Mouse (Mus musculus): ENCODE results near the gene Zbtb8a. TPM values are rescaled to one million over a fixed set of nuclear protein-coding genes. Genes with fewer than 3 reads are reported as not detected.

Gene Zbtb8a
- total and polyA plus RNA-seq, 3 experiments = 0.89 to 1.6 TPM; not detected in 1

GRCm38 (mm10) chr4:129383586-129383985 is 5.7 kb upstream of the Zbtb8a start:
- no peak overlapping the region for H3K4me3 ChIP-seq (ENCODE audit: control insufficient read depth in 1 of 2, insufficient read depth in 1 of 2, low read depth in 2 of 2, low read length in 2 of 2)
- H3K36me3 ChIP-seq (ENCODE audit: control insufficient read depth in 1 of 2, insufficient read depth in 2 of 2, low read length in 2 of 2) = peaks cover 0 to 10% of the 10 kb centered on the region in 2 experiments; a peak in 2 of 4 replicates
- H3K79me2 ChIP-seq (ENCODE audit: control insufficient read depth, insufficient read depth, low read length, poor library complexity) = no peaks in the 10 kb centered on the region
- no peak overlapping the region for H3K9ac ChIP-seq (ENCODE audit: control insufficient read depth, low read depth, low read length, poor library complexity, severe bottlenecking)
- no peak overlapping the region for H3K27ac ChIP-seq (ENCODE audit: control insufficient read depth, low read depth, low read length)
- DNase-seq (ENCODE audit: low read depth, low spot score) = peak; percentile 51
- H3K9me3 ChIP-seq (replicated peaks; ENCODE audit: insufficient read depth, low read length) = no peaks in the 10 kb centered on the region
- no peak for TF ChIP-seq POLR2AphosphoS5 (IDR thresholded peaks at IDR 0.05; ENCODE audit: borderline replicate concordance, low read depth, low read length)
- peaks cover 2 to 25% of the 10 kb centered on the region in 2 experiments; a peak in 3 of 4 replicates for H3K4me1 ChIP-seq (ENCODE audit: control insufficient read depth in 1 of 2, insufficient read depth in 2 of 2, low read length in 2 of 2)
- no peaks in the 10 kb centered on the region for H3K27me3 ChIP-seq (ENCODE audit: control insufficient read depth in 1 of 2, insufficient read depth in 2 of 2, low read length in 2 of 2)

DNA sequence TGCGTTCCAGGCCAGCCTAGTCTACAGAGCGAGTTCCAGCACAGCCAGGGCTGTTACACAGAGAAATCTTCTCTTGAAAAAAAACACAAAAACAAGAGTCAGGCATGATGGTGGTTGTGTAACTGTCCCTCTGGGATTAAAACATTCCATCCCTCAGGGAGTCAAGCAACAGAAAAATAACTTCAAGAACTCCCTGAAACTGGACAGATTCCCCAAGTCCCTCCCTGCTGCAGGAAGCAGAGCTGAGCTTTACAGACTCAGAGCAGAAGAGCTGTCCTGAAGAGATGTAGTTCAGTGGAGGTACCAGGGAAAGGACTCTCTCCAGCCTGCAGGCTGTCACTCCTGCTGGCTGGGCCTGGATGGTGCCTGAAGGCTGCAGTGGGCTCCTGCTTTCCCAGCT is 4.6 kb upstream of the Zbtb8a start:
- Histone ChIP-seq H3K9me3 (replicated peaks; ENCODE audit: insufficient read depth, low read length) (no peaks in the 10 kb centered on the region), H3K4me3 (ENCODE audit: control insufficient read depth in 1 of 2, insufficient read depth in 1 of 2, low read depth in 2 of 2, low read length in 2 of 2) (no peak overlapping the region), H3K27ac (ENCODE audit: control insufficient read depth, low read depth, low read length) (no peak overlapping the region), H3K4me1 (ENCODE audit: control insufficient read depth in 1 of 2, insufficient read depth in 2 of 2, low read length in 2 of 2) (peaks cover 2 to 25% of the 10 kb centered on the region in 2 experiments; a peak in 3 of 4 replicates), H3K79me2 (ENCODE audit: control insufficient read depth, insufficient read depth, low read length, poor library complexity) (no peaks in the 10 kb centered on the region; the same call in 1 of the 2 replicates), H3K27me3 (ENCODE audit: control insufficient read depth in 1 of 2, insufficient read depth in 2 of 2, low read length in 2 of 2) (no peaks in the 10 kb centered on the region; a peak in 1 of 4 replicates), H3K36me3 (ENCODE audit: control insufficient read depth in 1 of 2, insufficient read depth in 2 of 2, low read length in 2 of 2) (peaks cover 0 to 10% of the 10 kb centered on the region in 2 experiments; a peak in 2 of 4 replicates), H3K9ac (ENCODE audit: control insufficient read depth, low read depth, low read length, poor library complexity, severe bottlenecking) (no peak overlapping the region)
- DNase-seq (ENCODE audit: low read depth, low spot score) = no peak
- TF ChIP-seq POLR2A (IDR thresholded peaks at IDR 0.05; ENCODE audit: control insufficient read depth in 1 of 2, insufficient read depth in 1 of 2, low read depth in 1 of 2, low read length in 2 of 2, poor library complexity in 1 of 2) (no peak), USF2 (IDR thresholded peaks at IDR 0.05; ENCODE audit: borderline replicate concordance in 1 of 2, insufficient read depth in 1 of 2, low read depth in 1 of 2, low read length in 2 of 2) (no peak), ZMIZ1 (IDR thresholded peaks at IDR 0.05; ENCODE audit: low read depth, low read length) (no peak), RCOR1 (IDR thresholded peaks at IDR 0.05; ENCODE audit: low read depth, low read length) (no peak), SMC3 (IDR thresholded peaks at IDR 0.05; ENCODE audit: low read depth, low read length) (no peak), TBP (IDR thresholded peaks at IDR 0.05; ENCODE audit: low read depth, low read length) (no peak), E2F4 (IDR thresholded peaks at IDR 0.05; ENCODE audit: borderline replicate concordance, low read depth, low read length) (no peak), MEF2A (IDR thresholded peaks at IDR 0.05; ENCODE audit: extremely low read depth, insufficient replicate concordance, low read depth, low read length, poor library complexity, severe bottlenecking) (no peak), KAT2A (conservative IDR thresholded peaks at IDR 0.05; ENCODE audit: low read depth, low read length) (no peak), ELF1 (IDR thresholded peaks at IDR 0.05; ENCODE audit: low read depth, low read length) (no peak)

GRCm38 (mm10) chr4:129382029-129382428 is 4.1 kb upstream of the Zbtb8a start:
- Histone ChIP-seq H3K4me1 (ENCODE audit: control insufficient read depth in 1 of 2, insufficient read depth in 2 of 2, low read length in 2 of 2) (peaks cover 2 to 24% of the 10 kb centered on the region in 2 experiments; a peak in 3 of 4 replicates), H3K36me3 (ENCODE audit: control insufficient read depth in 1 of 2, insufficient read depth in 2 of 2, low read length in 2 of 2) (peaks cover 0 to 9% of the 10 kb centered on the region in 2 experiments; a peak in 2 of 4 replicates), H3K9me3 (replicated peaks; ENCODE audit: insufficient read depth, low read length) (no peaks in the 10 kb centered on the region), H3K4me3 (ENCODE audit: control insufficient read depth in 1 of 2, insufficient read depth in 1 of 2, low read depth in 2 of 2, low read length in 2 of 2) (no peak overlapping the region), H3K27me3 (ENCODE audit: control insufficient read depth in 1 of 2, insufficient read depth in 2 of 2, low read length in 2 of 2) (peaks cover 0 to 2% of the 10 kb centered on the region in 2 experiments; a peak in 1 of 4 replicates), H3K9ac (ENCODE audit: control insufficient read depth, low read depth, low read length, poor library complexity, severe bottlenecking) (no peak overlapping the region), H3K79me2 (ENCODE audit: control insufficient read depth, insufficient read depth, low read length, poor library complexity) (no peaks in the 10 kb centered on the region; the same call in 1 of the 2 replicates), H3K27ac (ENCODE audit: control insufficient read depth, low read depth, low read length) (no peak overlapping the region)
- no peak for TF ChIP-seq ZC3H11A (IDR thresholded peaks at IDR 0.05; ENCODE audit: low read depth, low read length)
- TF ChIP-seq USF1 (IDR thresholded peaks at IDR 0.05; ENCODE audit: low read depth, low read length) = peak; percentile 32; the same call in 1 of the 2 replicates
- no peak for DNase-seq (ENCODE audit: low read depth, low spot score)

Measured in MEL (cell line).